Mouse (Mus musculus) sigmoid colon, adult 10 weeks (tissue): ENCODE measurements around the gene Ilf2. TPM values are rescaled to one million over a fixed set of nuclear protein-coding genes. Genes with fewer than 3 reads are reported as not detected.

Experiments used
- polyA plus RNA-seq: library from polyadenylated mRNA; stranded (reverse); fragments of 350-450 nt; fragmentation: Illumina TruSeq; extraction: RNeasy Lipid Tissue Mini Kit (QIAGEN cat#74804); gene quantifications from one replicate; pipeline ENCODE4 v1.2.3, GENCODE M21; 2014; ENCODE audit warnings: low read depth, low replicate concordance

Ilf2 gene
- polyA plus RNA-seq, result 48.1 TPM

GRCm38 (mm10) chr3:90475831-90476611 is at the start of gene Ilf2:
TSS of gene Ilf2 (plus strand) at chr3:90476126.

GRCm38 (mm10) chr3:90433381-90434020 is 42.4 kb upstream of the Ilf2 start, which contains the start of gene Ints3:
TSS of gene Ints3 (minus strand) at chr3:90433622.

GRCm38 (mm10) chr3:90465686-90466310 is 10.1 kb upstream of the Ilf2 start, which contains the start of gene Npr1:
TSS of gene Npr1 (minus strand) at chr3:90465866.

DNA sequence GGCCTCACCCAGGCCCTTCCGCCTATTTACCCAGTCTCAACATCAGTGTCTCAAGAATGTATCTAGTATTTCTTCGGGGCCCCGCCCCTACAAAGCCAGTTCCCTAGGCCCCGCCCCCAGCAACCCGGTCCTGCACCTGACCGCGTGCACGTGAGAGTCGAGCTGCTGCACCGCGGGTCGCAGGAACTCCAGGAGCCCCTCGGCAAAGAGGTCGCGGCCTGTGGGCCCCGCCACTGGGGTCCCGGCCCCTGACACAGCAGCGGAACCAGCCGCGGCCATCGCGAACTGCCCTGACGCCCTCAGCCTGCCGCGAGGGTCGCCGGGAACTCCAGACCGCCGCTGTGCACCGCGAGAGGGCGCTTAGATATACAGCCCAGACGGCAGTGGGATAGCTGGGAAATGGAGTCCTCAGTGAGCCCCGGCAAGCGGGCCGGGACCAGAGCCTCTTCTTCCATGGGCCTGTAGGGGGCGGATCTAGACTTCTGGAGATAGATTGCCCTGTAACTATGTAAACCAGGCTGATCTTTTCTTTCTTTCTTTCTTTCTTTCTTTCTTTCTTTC is 14.8 kb downstream of the Ilf2 start, which contains the start of gene Snapin:
Gene Snapin, minus strand, starts transcription at position 338 of the 561 bp plus-strand sequence.

GRCm38 (mm10) chr3:90508950-90509746 is 33.2 kb downstream of the Ilf2 start, which contains the start of gene Chtop:
TSS of gene Chtop (minus strand) at chr3:90509498.

GRCm38 (mm10) chr3:90513796-90514590 is 38.1 kb downstream of the Ilf2 start, which contains the start of the genes S100a1 and S100a13:
TSS of gene S100a1 (minus strand) at chr3:90514392.
TSS of gene S100a13 (plus strand) at chr3:90514435.

DNA sequence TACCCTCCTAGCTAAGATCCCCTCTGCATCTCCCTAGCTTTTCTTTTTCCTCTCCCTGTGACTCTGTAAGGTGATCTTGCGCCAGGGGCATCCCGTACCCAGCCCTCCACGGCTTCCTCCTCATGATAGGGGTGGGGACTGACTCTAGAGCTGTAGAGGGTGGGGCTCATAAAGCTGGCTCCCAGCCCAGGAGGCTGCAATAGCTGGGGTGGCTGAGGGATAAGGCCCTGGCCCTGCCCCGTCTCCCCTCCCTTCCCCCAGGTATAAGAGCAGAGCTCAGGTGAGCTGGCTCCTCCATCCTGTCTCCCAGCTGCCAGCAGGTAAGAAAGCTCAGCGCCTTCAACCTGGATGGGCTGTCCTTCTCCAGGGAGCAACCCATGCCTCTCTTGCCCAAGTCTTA is 50.7 kb downstream of the Ilf2 start, which contains the start of gene S100a14:
Gene S100a14, plus strand, starts transcription at position 277 of the 400 bp plus-strand sequence.

DNA sequence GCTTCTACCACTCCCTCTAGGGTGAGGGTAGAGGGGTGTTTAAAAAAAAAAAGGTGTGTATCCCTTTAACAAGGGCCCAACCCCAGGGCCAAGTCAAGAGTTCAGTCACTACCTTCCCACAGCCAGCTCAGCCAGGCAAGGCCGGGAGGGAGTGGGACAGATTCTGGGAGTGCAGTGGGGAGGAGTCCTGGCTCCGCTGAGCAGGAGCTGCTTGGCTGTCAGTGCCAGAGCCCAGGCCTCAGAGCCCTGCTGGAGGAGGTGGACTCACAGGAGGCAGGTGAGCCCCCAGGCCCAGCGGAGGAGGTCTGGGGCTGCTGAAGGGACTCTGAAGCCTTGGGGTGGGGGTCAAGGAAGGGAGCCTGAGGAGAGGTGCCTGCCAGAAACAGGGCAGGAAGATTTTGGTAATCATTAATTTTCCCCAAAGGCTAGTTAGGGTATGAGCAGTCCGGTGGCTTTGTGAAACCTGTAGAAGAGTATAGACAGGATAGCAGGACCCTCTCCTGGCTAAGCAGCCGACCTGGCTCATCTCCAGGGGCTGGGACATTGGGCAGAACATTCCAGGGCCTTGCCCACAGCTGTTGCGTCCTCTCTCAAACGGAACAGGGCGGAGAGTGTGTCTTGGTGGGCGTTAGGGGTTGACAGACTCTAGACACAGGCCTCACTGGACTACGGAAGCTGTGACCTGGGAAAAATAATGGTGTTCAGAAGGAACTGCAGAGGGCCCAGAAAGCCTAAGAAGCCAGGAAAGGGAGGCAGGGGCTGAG is 61.4 kb downstream of the Ilf2 start, which contains the start of gene S100a16:
Gene S100a16, plus strand, starts transcription at position 114 of the 764 bp plus-strand sequence.

Other genes starting within 250 kb of the Ilf2 start
- 130 TPM for gene Jtb, start 244.5 kb upstream of the Ilf2 start, polyA plus RNA-seq
- gene Creb3l4, start 232.6 kb upstream of the Ilf2 start, polyA plus RNA-seq, result 22.6 TPM
- gene Slc39a1, start 228.0 kb upstream of the Ilf2 start, polyA plus RNA-seq, result 97.3 TPM
- gene Crtc2, start 222.0 kb upstream of the Ilf2 start, polyA plus RNA-seq, result 19.9 TPM
- 1.1 TPM for gene Dennd4b, start 210.9 kb upstream of the Ilf2 start, polyA plus RNA-seq
- 45.0 TPM for gene Gatad2b, start 182.9 kb upstream of the Ilf2 start, polyA plus RNA-seq
- not detected for gene Slc27a3, start 86.2 kb upstream of the Ilf2 start, polyA plus RNA-seq
- gene Ints3, start 42.5 kb upstream of the Ilf2 start, polyA plus RNA-seq, result 19.1 TPM
- 1.4 TPM for gene Npr1, start 10.3 kb upstream of the Ilf2 start, polyA plus RNA-seq
- 68.4 TPM for gene Snapin, start 14.9 kb downstream of the Ilf2 start, polyA plus RNA-seq
- gene Chtop, start 33.4 kb downstream of the Ilf2 start, polyA plus RNA-seq, result 156 TPM
- 84.9 TPM for gene S100a1, start 38.3 kb downstream of the Ilf2 start, polyA plus RNA-seq
- gene S100a13, start 38.3 kb downstream of the Ilf2 start, polyA plus RNA-seq, result 15.8 TPM
- 53.2 TPM for gene S100a14, start 50.7 kb downstream of the Ilf2 start, polyA plus RNA-seq
- 96.5 TPM for gene S100a16, start 61.1 kb downstream of the Ilf2 start, polyA plus RNA-seq
- gene S100a3, start 84.5 kb downstream of the Ilf2 start, polyA plus RNA-seq, result not detected
- gene S100a2, start 114.1 kb downstream of the Ilf2 start, polyA plus RNA-seq, result not detected
- gene Gm42674, start 125.8 kb downstream of the Ilf2 start, polyA plus RNA-seq, result not detected
- gene S100a4, start 127.6 kb downstream of the Ilf2 start, polyA plus RNA-seq, result 13.6 TPM
- gene S100a5, start 132.4 kb downstream of the Ilf2 start, polyA plus RNA-seq, result not detected
- 583 TPM for gene S100a6, start 136.8 kb downstream of the Ilf2 start, polyA plus RNA-seq
- 1.8 TPM for gene S100a7a, start 177.9 kb downstream of the Ilf2 start, polyA plus RNA-seq
- 9.0 TPM for gene S100a8, start 192.9 kb downstream of the Ilf2 start, polyA plus RNA-seq
- gene S100a9, start 219.6 kb downstream of the Ilf2 start, polyA plus RNA-seq, result 2.4 TPM